Mouse (Mus musculus): ENCODE results near the gene Scoc. TPM values are rescaled to one million over a fixed set of nuclear protein-coding genes. Genes with fewer than 3 reads are reported as not detected.

The Scoc gene
- total and polyA plus RNA-seq, 3 experiments = 14.7 to 29.5 TPM; not detected in 1

Other genes starting within 250 kb of the Scoc start
- gene Ucp1, start 168.0 kb downstream of the Scoc start, total RNA-seq (2012; rRNA removed) = not detected in 2 replicates
- not detected for gene Ucp1, start 168.0 kb downstream of the Scoc start, polyA plus RNA-seq (2012; ENCODE audit: insufficient read depth in 1 of 2, insufficient read length in 2 of 2, low read depth in 1 of 2, low replicate concordance in 2 of 2, missing spikeins in 1 of 2)
- gene Elmod2, start 125.9 kb downstream of the Scoc start, total RNA-seq (2012; rRNA removed) = 3.5 and 4.8 TPM in 2 replicates
- gene Elmod2, start 125.9 kb downstream of the Scoc start, polyA plus RNA-seq (2012; ENCODE audit: insufficient read depth in 1 of 2, insufficient read length in 2 of 2, low read depth in 1 of 2, low replicate concordance in 2 of 2, missing spikeins in 1 of 2) = 100 to 1,000 TPM in 1 of 2 experiments, 1 to 10 TPM in 1; 4.8 to 138 TPM
- gene Mgat4d, start 109.9 kb downstream of the Scoc start, total RNA-seq (2012; rRNA removed) = not detected in 2 replicates
- gene Mgat4d, start 109.9 kb downstream of the Scoc start, polyA plus RNA-seq (2012; ENCODE audit: insufficient read depth in 1 of 2, insufficient read length in 2 of 2, low read depth in 1 of 2, low replicate concordance in 2 of 2, missing spikeins in 1 of 2) = not detected
- 0.04 TPM in 1 of 2 replicates, not detected in the other for gene Clgn, start 68.5 kb downstream of the Scoc start, total RNA-seq (2012; rRNA removed)
- under 1 TPM in 1 of 2 experiments, not detected in 1; 0.06 TPM for gene Clgn, start 68.5 kb downstream of the Scoc start, polyA plus RNA-seq (2012; ENCODE audit: insufficient read depth in 1 of 2, insufficient read length in 2 of 2, low read depth in 1 of 2, low replicate concordance in 2 of 2, missing spikeins in 1 of 2)
- gene Olfr370, start 77.4 kb upstream of the Scoc start, total RNA-seq (2012; rRNA removed) = not detected in 2 replicates
- gene Olfr370, start 77.4 kb upstream of the Scoc start, polyA plus RNA-seq (2012; ENCODE audit: insufficient read depth in 1 of 2, insufficient read length in 2 of 2, low read depth in 1 of 2, low replicate concordance in 2 of 2, missing spikeins in 1 of 2) = under 1 TPM in 1 of 2 experiments, not detected in 1; 0.26 TPM
- gene Ndufb7, start 108.3 kb upstream of the Scoc start, total RNA-seq (2012; rRNA removed) = 306 and 311 TPM in 2 replicates
- gene Ndufb7, start 108.3 kb upstream of the Scoc start, polyA plus RNA-seq (2012; ENCODE audit: insufficient read depth in 1 of 2, insufficient read length in 2 of 2, low read depth in 1 of 2, low replicate concordance in 2 of 2, missing spikeins in 1 of 2) = 100 to 1,000 TPM in 1 of 2 experiments, not detected in 1; 194 TPM
- 74.2 and 78.0 TPM in 2 replicates for gene Tecr, start 149.6 kb upstream of the Scoc start, total RNA-seq (2012; rRNA removed)
- gene Tecr, start 149.6 kb upstream of the Scoc start, polyA plus RNA-seq (2012; ENCODE audit: insufficient read depth in 1 of 2, insufficient read length in 2 of 2, low read depth in 1 of 2, low replicate concordance in 2 of 2, missing spikeins in 1 of 2) = 100 to 1,000 TPM in 1 of 2 experiments, not detected in 1; 229 TPM
- 38.2 and 43.2 TPM in 2 replicates for gene Dnajb1, start 149.8 kb upstream of the Scoc start, total RNA-seq (2012; rRNA removed)
- gene Dnajb1, start 149.8 kb upstream of the Scoc start, polyA plus RNA-seq (2012; ENCODE audit: insufficient read depth in 1 of 2, insufficient read length in 2 of 2, low read depth in 1 of 2, low replicate concordance in 2 of 2, missing spikeins in 1 of 2) = 10 to 100 TPM in 1 of 2 experiments, not detected in 1; 56.6 TPM
- gene Gipc1, start 194.3 kb upstream of the Scoc start, total RNA-seq (2012; rRNA removed) = 34.3 and 38.6 TPM in 2 replicates
- 10 to 100 TPM in 1 of 2 experiments, not detected in 1; 70.7 TPM for gene Gipc1, start 194.3 kb upstream of the Scoc start, polyA plus RNA-seq (2012; ENCODE audit: insufficient read depth in 1 of 2, insufficient read length in 2 of 2, low read depth in 1 of 2, low replicate concordance in 2 of 2, missing spikeins in 1 of 2)
- gene Ptger1, start 208.3 kb upstream of the Scoc start, total RNA-seq (2012; rRNA removed) = 2.6 and 4.0 TPM in 2 replicates
- 1 to 10 TPM in 1 of 2 experiments, not detected in 1; 3.1 TPM for gene Ptger1, start 208.3 kb upstream of the Scoc start, polyA plus RNA-seq (2012; ENCODE audit: insufficient read depth in 1 of 2, insufficient read length in 2 of 2, low read depth in 1 of 2, low replicate concordance in 2 of 2, missing spikeins in 1 of 2)
- gene Pkn1, start 240.8 kb upstream of the Scoc start, total RNA-seq (2012; rRNA removed) = 33.5 and 37.8 TPM in 2 replicates
- 10 to 100 TPM; 41.2 to 73.2 TPM for gene Pkn1, start 240.8 kb upstream of the Scoc start, polyA plus RNA-seq (2012; ENCODE audit: insufficient read depth in 1 of 2, insufficient read length in 2 of 2, low read depth in 1 of 2, low replicate concordance in 2 of 2, missing spikeins in 1 of 2)

Measured in MEL (cell line).